Mouse (Mus musculus) CD4-positive, CD25-positive, alpha-beta regulatory T cell, adult 2 months (primary cell): ENCODE data around the gene Nenf.

Experiments used
- DNase-seq: peaks from one replicate; pipeline ENCODE4 v3.0.0-alpha.2; 2012; ENCODE audit warnings: low read depth, low spot score

Gene Nenf

DNA sequence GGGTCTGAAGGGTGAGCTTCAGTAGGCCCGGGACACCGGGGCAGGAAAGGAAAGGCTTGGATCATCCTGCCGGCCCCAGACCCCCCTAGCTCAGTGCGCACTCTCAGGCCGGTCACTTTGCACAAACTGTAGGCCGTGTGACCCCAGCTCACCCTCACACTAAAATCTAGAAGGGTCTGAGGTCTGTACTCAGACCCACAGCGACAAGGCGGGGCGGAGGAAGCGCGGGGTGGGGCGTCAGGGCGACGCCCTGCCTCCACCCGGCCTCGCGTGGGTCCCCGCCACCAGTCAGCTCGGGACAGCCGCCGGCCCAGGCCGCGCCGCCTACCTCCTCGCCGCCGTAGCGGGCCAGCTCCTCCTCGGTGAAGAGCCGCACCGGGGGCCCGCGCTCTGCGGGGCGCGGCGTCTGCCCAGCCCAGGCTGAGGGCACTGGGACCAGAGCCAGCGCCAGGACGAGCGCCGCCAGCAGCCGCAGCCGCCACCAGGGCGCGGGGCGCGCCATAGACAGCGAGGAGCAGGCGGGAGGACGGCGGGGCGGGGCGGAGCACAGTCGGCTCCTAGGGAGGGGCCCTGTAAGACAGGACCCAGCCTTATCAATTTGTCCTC, at the start of gene Nenf:
Gene Nenf (minus strand): TSS at position 604 of the 606 bp plus-strand sequence.
- DNase-seq = peak; percentile 88

DNA sequence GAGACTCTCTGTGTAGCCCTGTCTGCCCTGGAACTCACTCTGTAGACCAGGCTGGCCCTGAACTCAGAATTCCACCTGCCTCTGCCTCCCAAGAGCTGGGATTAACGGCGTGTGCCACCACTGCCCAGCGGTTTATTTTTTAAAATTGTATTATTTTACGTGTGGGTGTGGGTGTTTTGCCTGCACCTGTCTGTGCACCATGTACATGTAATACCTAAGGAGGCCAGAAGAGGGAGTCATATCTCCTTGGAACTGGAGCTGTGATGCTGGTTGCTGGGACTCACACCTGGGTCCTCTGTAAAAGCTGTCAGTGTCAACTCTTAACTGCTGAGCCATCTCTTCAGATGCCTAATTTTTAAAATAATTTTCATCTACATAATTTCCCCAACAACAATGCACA, 46.5 kb upstream of the Nenf start:
- peak; percentile 81 for DNase-seq

DNA sequence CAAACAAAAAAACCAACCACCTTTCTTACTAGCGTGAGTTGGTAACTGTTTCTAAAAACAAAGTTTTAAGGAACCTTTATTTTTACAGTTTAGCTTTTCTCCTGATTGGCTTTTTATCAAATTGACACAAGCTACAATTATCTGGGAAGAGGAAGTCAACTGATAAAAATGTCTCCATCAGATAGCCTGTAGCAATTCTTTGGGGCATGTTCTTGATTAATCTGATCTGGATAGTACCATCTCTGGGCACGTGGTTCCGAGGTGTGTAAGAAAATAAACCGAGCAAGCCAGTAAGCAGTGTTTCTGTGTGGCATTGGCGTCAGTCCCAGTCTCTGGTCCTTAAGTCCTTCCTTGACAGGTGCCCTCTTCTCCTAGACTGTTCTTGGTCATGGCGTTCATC, 44.4 kb upstream of the Nenf start:
- DNase-seq = no peak

DNA sequence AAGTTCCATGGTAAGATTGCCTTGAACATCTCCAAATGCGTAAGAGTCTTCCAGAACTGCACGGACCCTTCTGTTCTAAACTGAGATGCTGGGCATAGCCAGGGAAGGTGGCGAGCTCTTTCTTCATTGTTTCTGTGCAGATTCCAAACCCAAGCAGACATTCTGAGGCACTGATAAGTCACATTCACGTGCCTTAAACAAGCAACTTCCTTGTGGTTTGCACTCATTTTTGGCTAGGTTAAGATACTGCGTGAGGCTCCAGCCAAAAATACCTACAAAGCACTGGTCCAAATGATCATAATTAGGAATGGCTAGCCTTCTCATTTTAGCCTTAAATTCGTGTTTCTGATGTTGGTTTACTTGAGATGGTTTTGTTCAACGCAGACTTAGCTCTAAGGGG, 41.5 kb upstream of the Nenf start:
- DNase-seq = no peak

DNA sequence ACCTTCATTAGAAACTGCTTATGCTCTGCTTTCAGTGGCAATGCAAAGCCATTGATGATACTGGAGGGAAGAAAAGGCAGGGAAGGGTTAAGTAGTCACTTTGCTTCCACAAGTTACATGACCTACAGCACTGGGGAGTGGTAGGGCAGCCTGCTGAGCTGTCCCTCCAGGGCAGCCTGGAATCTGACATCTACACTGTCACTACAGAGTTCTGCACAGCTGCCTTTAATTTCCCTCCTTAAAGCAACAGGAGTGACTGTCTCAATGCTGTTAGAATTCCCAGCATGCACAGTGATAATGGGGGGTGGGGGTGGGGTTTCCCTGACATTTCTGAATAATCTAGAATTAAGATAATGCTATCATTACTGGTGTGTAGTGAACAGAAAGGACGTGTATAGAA, 38.9 kb upstream of the Nenf start:
- no peak for DNase-seq

DNA sequence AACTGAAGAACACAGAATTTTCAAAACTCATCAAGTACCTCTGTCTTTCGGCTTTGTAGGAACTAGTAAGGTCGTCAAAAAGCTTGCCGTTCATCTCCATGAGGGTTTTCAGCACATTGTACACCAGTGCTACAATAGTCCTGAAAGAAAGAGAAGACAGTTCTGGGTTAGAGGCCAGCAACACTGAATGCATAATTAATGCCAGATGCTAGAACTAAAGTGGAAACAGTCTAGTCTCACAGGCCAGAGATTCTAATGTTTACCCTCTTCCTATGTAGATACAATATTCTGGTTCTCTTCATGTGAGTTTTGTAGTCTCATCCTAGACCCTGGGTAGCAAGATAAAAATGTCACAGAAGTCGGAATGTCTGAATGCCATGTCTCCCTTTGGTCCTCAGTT, 35.8 kb upstream of the Nenf start:
- no peak for DNase-seq

DNA sequence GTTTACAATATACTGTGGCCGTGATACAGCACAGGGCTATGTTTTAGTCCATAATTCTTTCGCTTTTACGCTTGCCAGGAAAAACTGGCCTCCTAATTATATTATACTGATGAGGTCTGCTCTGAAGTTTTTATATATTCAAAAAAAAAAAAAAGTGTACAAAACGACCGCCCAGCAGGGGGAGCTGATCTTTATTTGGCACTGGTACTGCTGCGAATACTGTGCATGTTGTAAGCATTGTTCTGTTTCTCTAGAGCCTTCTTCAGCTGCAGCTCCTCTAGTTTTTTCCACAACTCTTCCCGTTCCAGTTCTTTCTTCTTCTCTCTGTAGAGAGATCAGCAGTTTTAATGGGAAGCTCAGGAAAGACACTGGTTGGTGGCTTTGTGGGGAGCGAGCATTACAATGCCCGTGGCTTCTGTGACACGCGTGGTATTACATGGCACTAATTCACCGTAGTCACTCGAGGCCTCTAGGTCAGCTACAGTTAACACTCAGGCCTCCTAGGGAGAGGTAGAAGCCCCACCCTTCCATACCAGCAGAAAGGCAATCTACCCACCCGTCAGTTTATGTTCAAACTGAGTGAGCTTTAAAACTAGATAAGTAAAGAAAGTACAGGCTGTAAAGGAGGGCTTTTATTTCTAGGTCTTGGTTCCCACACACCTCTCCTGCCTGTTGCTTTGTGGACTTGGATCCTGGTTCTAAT, 34.9 kb upstream of the Nenf start:
- DNase-seq = peak; percentile 69

DNA sequence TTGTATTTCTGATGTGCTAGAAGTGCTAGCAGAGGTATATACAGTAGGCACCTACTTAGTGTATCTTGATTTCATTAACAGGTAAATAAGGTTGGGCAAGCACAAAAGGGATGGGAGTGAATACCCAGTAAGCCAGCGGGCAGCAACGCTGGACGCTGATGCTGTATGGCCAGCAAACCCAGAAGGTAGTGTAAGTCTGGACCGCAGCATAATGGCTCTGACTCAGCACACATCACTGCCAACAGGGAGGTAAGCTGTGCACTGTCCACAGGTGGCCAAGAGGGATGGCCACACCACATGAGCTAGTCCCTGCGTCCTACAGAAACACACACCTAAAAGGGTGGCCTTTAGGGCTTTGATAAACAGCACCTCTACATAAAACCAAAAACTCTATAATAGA, 32.4 kb upstream of the Nenf start:
- DNase-seq = no peak

DNA sequence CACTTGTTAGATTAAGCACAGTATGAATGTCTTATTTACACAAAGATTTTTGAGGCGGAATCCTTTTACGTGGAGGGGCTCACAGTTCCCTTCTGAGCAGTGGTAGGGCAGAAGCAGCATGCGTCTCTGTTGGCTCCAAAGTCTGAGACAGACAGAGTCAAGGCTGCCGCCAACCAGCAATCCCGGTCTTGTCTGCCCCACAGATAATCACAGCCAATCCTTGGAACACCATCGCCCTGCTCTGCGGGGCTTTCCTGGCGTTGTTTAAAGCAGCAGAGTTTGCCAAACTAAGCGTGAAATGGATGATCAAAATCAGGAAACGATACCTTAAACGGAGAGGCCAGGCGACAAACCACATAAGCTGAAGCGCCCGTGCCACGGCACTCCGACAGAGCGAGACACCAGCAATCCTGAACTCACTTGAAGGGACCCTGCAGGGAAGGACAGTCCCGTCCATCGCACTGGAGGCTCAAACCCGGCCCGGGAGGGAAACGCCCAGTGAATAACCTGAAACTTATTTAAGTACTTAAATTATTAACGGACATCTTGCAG, 31.6 kb upstream of the Nenf start:
- DNase-seq = no peak

DNA sequence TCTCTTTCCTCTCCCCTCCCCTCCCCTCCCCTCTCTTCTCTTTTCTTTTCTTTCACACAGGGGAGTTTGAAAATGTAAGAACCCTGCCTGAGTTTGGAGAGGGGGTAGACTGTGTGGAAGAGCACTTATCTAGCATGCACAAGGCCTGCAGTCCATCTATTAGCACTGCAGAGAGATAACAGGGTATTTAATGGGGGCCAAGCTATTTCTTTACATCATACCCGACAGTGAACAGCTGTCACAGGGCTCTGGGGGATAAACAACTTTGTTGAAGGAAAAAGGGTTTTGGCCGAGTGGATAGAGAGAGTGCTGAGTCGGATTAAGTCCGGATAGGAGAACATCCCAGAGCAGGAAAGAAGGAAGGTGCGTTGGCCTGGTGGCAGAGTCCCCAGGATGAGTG, 31.0 kb upstream of the Nenf start:
- no peak for DNase-seq

DNA sequence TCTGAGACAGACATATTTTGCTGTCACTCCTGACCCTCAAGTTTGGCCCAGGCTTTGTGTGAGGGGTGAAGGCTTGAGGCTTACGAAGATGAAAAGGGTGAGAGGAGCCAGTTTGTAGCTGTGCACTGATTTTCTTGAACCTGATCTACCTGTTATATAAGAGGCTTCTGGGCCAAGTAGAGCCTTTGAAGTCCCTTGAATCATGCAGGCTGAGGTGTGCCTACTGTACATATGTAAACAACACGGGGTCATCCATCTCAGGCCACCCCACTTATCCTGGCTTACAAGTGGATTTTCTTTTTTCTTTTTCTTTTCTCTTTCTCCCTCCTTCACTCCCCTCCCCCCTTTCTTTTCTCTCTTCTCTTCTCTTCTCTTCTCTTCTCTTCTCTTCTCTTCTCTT, 30.6 kb upstream of the Nenf start:
- DNase-seq = no peak

DNA sequence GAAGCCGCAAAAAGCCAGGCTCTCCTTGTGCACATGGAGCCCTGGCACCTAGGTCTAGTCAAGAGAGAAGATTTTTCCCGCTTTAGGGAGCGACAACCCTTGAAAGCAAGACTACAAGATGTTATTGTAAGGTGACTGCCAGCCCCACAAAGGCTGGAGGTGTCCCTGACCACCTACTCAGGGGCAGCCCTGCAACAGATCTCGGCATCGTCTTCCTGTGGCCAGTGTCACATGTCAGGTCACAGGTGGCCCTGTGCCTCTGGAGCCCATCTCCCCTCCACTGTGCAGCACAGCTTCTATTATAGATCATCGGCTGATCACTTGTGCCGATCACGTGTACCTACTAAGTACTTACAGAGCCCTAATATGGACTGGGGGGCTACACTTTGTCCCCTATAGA, 29.6 kb upstream of the Nenf start:
- no peak for DNase-seq

DNA sequence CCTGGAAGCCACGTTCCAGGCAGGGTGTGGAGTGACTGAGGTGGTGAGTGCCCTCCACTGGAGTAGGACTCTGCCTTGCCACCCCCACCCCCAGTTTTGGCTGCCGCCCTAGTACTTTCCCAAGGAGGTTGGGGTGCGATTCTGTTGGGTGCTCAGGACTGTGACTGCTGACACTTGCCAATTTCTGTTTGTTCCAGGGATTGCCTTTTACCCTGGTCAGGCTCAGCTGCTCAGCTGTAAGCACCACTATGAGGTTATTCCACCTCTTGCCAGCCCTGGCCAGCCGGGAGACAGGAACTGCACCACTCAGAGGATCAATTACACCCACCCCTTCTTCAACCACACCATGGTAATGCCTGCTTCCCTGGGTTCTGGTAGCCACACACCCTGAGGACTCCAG, 22.5 kb upstream of the Nenf start:
- no peak for DNase-seq

DNA sequence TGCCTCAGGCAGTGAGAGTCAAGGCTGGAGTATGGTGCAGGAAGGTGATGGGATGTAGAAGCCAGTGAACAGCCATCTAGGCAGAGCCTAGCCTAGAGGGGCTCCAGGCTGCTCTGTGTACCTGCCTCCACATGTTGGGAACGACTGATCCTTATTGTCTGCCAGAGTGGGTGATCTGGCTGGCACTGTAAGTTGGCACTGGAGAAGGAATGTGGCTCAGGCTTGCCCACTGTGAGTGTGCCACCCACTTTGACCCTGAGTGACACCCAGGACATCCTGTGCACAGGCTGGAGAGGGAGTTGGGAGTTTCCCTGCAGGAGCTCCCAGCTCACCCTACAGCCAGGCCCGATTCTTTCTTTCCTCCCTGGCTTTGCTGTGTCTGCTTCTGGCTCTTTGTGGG, 21.9 kb upstream of the Nenf start:
- no peak for DNase-seq

DNA sequence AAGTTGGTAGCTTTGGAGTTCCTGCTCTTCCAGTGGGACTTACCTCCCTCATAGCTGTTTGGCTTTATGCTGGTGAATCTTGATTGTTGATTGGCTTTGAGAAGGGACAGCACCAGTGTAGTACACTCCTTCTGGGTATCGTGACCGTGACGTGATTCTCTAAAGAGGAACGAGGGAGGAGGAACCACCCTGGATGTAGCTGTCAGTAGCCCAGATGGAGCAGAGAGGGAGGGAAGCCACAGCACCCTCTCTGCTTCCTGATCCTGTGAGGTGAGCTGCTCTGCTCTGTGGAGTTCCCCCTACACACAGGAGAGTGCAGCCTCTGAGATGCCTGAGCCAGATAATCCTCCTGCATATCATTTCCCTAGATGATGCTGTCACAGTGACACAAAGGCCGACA, 16.5 kb upstream of the Nenf start:
- DNase-seq = no peak

DNA sequence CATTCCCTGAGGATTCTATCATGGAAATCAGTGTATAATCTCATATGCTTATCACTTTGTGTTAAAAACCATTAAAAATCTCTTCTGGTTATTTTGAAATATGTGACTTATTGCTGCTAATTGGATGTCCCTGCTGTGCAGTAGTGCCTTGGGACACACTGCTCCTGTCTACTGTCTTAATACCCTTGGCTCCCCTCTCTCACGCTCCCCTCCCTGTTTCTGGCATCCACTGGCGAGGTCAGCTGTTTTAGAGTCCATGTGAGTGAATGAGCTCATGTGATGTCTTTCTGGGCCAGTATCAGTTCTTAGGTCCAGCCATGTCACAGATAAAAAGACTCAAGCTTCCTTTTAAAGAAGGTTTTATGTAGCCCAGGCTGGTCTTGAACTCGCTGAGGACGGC, 12.4 kb upstream of the Nenf start:
- DNase-seq = no peak

DNA sequence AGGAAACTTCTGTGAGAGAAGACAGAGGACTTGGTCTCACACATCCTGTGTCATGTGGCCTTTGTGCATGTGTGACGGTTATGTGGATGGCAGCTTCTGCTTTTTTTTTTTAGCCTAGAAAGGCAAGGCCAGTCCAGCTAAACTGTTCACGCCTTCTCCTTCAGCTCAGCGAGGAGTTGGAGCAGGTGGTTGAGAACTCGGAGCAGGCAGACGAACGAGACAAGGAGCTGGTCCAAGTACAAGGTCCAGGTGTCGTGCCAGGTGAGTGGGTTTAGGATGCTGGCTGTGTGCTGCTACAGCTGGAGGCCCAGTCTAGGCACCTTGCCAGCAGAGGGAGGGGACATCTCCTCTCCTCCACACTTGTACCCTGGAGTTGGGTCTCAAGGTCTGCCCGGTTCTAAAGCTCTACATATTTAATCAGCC, 10.0 kb upstream of the Nenf start:
- no peak for DNase-seq

DNA sequence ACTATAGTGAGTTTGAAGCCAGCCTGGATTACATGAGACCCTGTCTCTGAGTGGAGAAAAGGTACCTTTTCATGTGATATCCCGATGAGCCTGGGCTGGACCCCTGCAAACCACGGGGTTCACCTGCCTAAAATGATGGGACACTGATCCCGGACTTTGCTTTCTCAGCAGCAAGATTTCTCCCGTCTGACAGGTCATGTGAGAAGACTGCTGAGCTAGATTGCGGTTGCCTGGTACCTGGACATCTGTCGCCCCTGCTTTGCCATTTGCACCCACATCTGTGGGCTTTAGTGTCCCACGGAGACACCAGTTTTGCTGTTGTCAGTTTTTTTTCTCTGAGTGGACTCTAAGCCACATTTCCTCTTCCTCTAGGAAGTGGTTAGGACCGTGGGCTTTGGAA, 9.3 kb upstream of the Nenf start:
- DNase-seq = no peak

DNA sequence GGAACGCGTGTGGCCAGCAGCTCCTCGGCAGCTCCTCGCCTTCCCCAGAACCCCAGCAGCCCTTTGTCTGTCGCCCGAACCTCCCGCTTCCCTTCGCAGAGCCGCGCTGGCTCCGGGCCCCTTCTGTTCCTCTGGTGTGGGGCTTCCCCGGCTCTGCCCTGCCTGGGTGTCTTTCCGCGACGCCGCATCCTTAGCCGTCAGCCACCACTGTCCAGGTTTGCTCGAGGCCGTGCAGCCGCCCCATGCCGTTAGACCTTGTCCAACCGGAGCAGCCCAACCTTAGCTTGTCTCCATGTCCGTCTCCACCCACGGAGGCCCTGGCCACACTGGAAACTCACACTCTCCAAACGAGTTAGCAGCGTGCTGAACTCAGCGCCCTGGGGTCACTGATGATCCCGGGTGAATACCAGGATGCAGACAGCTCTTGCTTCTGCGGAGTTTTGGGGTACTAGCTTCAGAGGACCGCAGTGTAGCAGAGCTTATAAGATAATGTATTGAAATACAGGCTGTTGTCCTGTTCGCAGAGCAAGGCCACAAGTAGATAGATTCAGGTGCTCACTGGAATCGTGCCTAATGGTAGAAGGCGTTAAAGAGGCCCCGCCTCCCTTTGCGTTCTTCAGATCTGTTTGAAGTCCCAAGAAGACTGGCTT, 8.4 kb upstream of the Nenf start:
- peak; percentile 81 for DNase-seq

DNA sequence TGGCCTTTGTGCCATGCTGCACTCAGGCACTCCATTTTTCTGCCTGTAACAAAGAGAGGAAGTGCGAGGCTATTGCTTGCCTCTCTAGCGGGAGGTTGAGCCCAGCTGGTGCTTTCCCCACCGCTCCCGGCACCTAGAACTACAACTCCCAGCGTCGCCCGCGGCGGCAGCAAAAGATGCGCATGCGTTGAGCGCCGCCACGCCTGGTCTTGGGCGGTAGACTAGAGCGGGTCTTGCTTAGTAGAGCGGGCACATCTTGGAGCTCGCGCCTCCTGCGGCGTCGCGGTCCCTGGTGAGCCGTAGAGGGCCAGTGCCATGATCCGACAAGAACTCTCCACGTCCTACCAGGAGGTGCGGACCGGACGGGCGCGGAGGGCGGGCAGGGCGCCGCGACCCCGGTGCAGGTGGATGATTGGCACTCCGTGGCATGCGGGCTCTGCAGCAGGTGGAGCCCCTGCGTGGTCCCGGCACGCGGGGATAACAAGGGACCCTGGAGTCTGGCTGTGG, 7.8 kb upstream of the Nenf start, which contains the start of gene Tmem206:
Gene Tmem206 (plus strand): TSS at position 187 of the 507 bp plus-strand sequence.
- DNase-seq = peak; percentile 99

DNA sequence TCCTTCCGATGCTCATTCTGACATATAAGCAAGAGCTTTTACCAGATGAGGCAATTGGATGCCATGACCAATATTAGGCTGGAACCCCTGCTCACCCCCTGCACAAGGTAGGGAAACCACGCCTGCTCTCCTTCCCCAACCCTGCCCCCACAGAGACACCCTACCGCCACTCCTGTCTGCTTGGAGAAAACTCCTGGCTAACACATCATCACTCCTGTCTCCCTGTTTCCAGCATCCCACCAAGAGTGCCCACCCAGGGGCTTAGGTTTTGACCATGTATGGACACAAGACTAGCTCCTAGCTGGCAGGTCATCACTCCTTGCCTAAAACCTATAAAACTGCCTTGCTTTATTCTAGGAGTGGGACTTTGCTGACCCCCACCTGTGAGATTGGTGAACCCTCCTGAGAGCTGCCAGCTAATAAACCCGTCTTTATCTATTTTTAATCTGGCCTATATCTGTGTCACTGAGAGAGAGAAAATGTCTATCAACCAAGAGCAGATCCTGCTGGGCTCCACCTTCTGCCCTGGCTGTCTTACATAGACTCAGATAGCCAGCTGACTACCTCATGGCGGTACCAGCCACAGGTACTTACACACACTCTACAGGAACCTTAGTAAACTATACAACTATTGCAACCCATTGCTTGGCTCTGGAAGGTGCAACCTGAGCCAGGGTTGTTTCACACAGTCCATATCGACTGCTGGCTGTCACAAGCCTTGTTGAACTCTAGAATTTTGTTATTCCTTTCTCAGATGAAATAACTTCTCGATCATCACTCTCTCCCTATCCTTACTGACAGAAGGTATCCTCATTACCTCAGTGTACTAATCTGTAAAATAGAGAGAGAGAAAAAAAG, 7.0 kb upstream of the Nenf start:
- no peak for DNase-seq

DNA sequence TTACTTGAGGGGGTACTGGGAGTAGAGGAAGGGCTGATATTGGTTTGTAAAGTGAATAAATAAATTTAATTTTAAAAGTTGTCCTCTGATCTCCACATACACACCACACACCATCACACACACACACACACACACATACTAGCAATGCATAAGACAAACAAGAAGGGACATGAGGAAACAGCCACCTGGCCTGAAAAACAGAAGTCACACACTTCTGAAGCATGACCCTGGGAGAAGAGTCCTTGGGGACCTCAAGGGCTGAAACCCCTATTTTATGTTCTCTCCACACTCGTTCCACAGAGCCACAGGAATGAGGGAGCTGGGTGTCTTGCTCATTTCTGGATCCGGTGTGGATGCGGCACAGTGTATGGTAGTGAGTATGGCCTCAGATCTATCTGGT, 5.4 kb upstream of the Nenf start:
- DNase-seq = no peak
